Mouse (Mus musculus) limb, embryonic 15.5 days (tissue): Measurements from ENCODE around the gene Cry1. TPM values are rescaled to one million over a fixed set of nuclear protein-coding genes. Genes with fewer than 3 reads are reported as not detected.

ENCODE experiments used
- ATAC-seq: fragments of 200-750 bp; cut with Nextera tagmentation; 2 replicates; pipeline ENCODE4 v1.8.0; 2017; ENCODE audit warnings: low read depth, moderate TSS enrichment; ENCODE audit not compliant: insufficient number of reproducible peaks, low FRiP score, low TSS enrichment
- H3K27ac ChIP-seq: fragments of 300-500 bp; sonication (generic); 2 replicates; pipeline ENCODE4 v1.5.1; 2015; ENCODE audit warnings: moderate library complexity, mild to moderate bottlenecking, inconsistent platforms
- H3K27me3 ChIP-seq: fragments of 300-500 bp; sonication (generic); 2 replicates; pipeline ENCODE4 v1.6.1; 2015; ENCODE audit warnings: inconsistent platforms
- H3K36me3 ChIP-seq: fragments of 300-500 bp; sonication (generic); 2 replicates; pipeline ENCODE4 v1.6.1; 2015; ENCODE audit warnings: inconsistent platforms
- H3K4me1 ChIP-seq: fragments of 300-500 bp; sonication (generic); 2 replicates; pipeline ENCODE4 v1.6.1; 2015; ENCODE audit warnings: inconsistent platforms
- H3K4me2 ChIP-seq: fragments of 300-500 bp; sonication (generic); 2 replicates; pipeline ENCODE4 v1.6.1; 2015; ENCODE audit warnings: mild to moderate bottlenecking, inconsistent platforms
- H3K4me3 ChIP-seq: fragments of 300-500 bp; sonication (generic); 2 replicates; pipeline ENCODE4 v1.5.1; 2015; ENCODE audit warnings: mild to moderate bottlenecking, inconsistent platforms
- H3K9ac ChIP-seq: fragments of 300-500 bp; sonication (generic); 2 replicates; pipeline ENCODE4 v1.6.1; 2015; ENCODE audit warnings: inconsistent platforms
- H3K9me3 ChIP-seq: fragments of 300-500 bp; sonication (generic); 2 replicates; pipeline ENCODE4 v1.6.1; 2016; ENCODE audit warnings: inconsistent platforms
- WGBS: fragments of 180-500 bp; shearing (Covaris S2); methylation state at CpG from one replicate; pipeline ENCODE4 v1.1.7; 2015; 5-methylcytosine and 5-hydroxymethylcytosine counted together
- polyA plus RNA-seq: library from polyadenylated mRNA; unstranded; fragments of >200 nt; fragmentation: Nextera tagmentation; extraction: Ambion mirVana; gene quantifications from 2 replicates; pipeline ENCODE4 v1.2.1, GENCODE M21; 2015

Cry1 gene
- polyA plus RNA-seq, 1 experiment from 2014 or later, result 37.0 TPM

- WGBS, result 84% methylated on average over 7 of the region's 7 CpGs
- Histone ChIP-seq H3K27me3 (no peaks in the 10 kb centered on the region), H3K4me1 (peaks cover under 1% of the 10 kb centered on the region; the same call in 1 of the 2 replicates), H3K27ac (no peak overlapping the region), H3K9ac (no peak overlapping the region), H3K9me3 (no peaks in the 10 kb centered on the region), H3K4me3 (no peak overlapping the region), H3K4me2 (no peak overlapping the region), H3K36me3 (no peaks in the 10 kb centered on the region)
- ATAC-seq, result no peak
Observed at GRCm38 (mm10) chr10:85157451-85157850, 27.4 kb downstream of the Cry1 start.

GRCm38 (mm10) chr10:85154195-85154594 lies 30.7 kb downstream of the Cry1 start:
- WGBS, result 5% methylated on average over 2 of the region's 2 CpGs
- no peak overlapping the region for H3K4me2 ChIP-seq
- no peak for ATAC-seq
- no peak overlapping the region for H3K27ac ChIP-seq
- no peak overlapping the region for H3K4me3 ChIP-seq
- H3K36me3 ChIP-seq, result peaks cover 11% of the 10 kb centered on the region; the same call in 1 of the 2 replicates
- no peak overlapping the region for H3K9ac ChIP-seq
- no peaks in the 10 kb centered on the region for H3K27me3 ChIP-seq
- H3K4me1 ChIP-seq, result no peaks in the 10 kb centered on the region
- no peaks in the 10 kb centered on the region for H3K9me3 ChIP-seq

DNA sequence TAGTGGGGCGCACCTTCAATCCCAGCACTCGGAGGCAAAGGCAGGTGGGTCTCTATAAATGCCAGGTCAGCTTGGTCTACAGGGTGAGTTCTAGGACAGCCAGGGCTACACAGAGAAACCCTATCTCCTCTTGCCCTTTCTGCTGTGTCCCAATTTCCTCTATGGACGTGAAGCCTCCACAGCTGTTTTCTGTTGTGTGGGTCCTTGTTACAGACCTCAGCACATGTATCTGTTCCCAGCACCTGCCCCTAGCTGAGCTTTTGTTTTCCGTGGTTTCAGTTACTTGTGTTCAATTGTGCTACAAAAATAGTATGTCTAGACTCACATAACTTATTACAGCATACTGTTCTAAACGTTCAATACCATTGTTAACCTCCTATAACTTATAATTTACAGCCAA lies 35.6 kb downstream of the Cry1 start:
- no peak overlapping the region for H3K4me2 ChIP-seq
- 80% methylated on average over 5 of the region's 5 CpGs for WGBS
- H3K27ac ChIP-seq, result no peak overlapping the region
- no peak overlapping the region for H3K9ac ChIP-seq
- no peaks in the 10 kb centered on the region for H3K27me3 ChIP-seq
- H3K4me3 ChIP-seq, result no peak overlapping the region
- H3K9me3 ChIP-seq, result no peaks in the 10 kb centered on the region
- H3K36me3 ChIP-seq, result peaks cover 36% of the 10 kb centered on the region
- H3K4me1 ChIP-seq, result no peaks in the 10 kb centered on the region
- no peak for ATAC-seq

DNA sequence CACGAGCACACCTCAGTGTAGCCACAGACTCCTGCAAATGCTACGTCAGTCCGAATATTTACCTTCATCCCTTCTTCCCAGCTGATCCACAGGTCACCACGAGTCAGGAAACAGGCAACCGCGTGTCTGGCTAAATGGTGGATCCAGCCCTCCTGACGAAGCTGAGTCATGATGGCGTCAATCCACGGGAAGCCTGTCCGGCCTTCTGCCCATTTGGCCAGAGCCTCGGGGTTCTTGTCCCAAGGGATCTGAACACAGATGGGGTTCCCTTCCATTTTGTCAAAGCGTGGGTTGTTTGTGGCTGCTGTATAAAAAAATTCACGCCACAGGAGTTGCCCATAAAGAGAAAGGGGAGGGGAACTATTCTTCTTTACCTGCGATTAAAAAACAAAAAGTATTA lies 38.6 kb downstream of the Cry1 start:
- Histone ChIP-seq H3K36me3 (peaks cover 54% of the 10 kb centered on the region), H3K27me3 (no peaks in the 10 kb centered on the region), H3K4me2 (no peak overlapping the region), H3K27ac (no peak overlapping the region), H3K9ac (no peak overlapping the region), H3K9me3 (no peaks in the 10 kb centered on the region), H3K4me1 (peaks cover 3% of the 10 kb centered on the region; the same call in 1 of the 2 replicates), H3K4me3 (no peak overlapping the region)
- ATAC-seq, result no peak
- WGBS, result 87% methylated on average over 14 of the region's 14 CpGs

DNA sequence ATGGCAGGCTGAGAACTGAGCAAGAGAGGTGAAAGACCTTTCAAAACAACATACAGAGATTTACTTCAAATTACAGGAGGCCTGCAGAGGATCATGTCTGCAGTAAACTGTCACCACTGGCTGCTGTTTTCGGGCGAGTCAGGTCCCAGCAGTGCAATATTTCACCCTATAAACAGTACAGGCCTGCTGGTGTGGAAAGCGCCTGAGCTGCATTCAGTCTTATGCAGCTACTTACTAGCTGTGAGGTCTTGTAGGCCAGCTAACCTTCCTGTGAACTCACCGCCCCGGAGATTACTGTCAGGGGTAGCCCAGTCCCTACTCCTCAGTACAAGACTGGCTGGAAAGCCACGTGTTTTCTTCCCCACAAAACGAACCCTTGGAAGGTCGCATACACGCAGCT lies 43.4 kb downstream of the Cry1 start:
- no peak for ATAC-seq
- H3K4me1 ChIP-seq, result peaks cover 4% of the 10 kb centered on the region; the same call in 1 of the 2 replicates
- no peak overlapping the region for H3K4me3 ChIP-seq
- no peak overlapping the region for H3K4me2 ChIP-seq
- H3K27me3 ChIP-seq, result no peaks in the 10 kb centered on the region
- no peaks in the 10 kb centered on the region for H3K9me3 ChIP-seq
- no peak overlapping the region for H3K27ac ChIP-seq
- 37% methylated on average over 9 of the region's 9 CpGs for WGBS
- peaks cover 43% of the 10 kb centered on the region for H3K36me3 ChIP-seq
- no peak overlapping the region for H3K9ac ChIP-seq

- Histone ChIP-seq H3K9me3 (no peaks in the 10 kb centered on the region), H3K4me2 (no peak overlapping the region), H3K27ac (no peak overlapping the region), H3K4me3 (no peak overlapping the region), H3K9ac (no peak overlapping the region), H3K36me3 (peaks cover 29% of the 10 kb centered on the region), H3K4me1 (peaks cover 4% of the 10 kb centered on the region; the same call in 1 of the 2 replicates), H3K27me3 (no peaks in the 10 kb centered on the region)
- ATAC-seq, result no peak
- WGBS, result 89% methylated on average over 6 of the region's 6 CpGs
Observed at GRCm38 (mm10) chr10:85136573-85136972, 48.3 kb downstream of the Cry1 start.

- no peak overlapping the region for H3K27ac ChIP-seq
- peak overlapping the region; percentile 67 for H3K4me3 ChIP-seq
- H3K9me3 ChIP-seq, result no peaks in the 10 kb centered on the region; the same call in 1 of the 2 replicates
- no peak for ATAC-seq
- no peaks in the 10 kb centered on the region for H3K27me3 ChIP-seq
- peaks cover 22% of the 10 kb centered on the region for H3K36me3 ChIP-seq
- peaks cover 15% of the 10 kb centered on the region for H3K4me1 ChIP-seq
- WGBS, result 15% methylated on average over 7 of the region's 7 CpGs
- H3K4me2 ChIP-seq, result peak overlapping the region; percentile 74
- peak overlapping the region; percentile 56; the same call in 1 of the 2 replicates for H3K9ac ChIP-seq
Observed at GRCm38 (mm10) chr10:85128453-85128852, 56.4 kb downstream of the Cry1 start.

DNA sequence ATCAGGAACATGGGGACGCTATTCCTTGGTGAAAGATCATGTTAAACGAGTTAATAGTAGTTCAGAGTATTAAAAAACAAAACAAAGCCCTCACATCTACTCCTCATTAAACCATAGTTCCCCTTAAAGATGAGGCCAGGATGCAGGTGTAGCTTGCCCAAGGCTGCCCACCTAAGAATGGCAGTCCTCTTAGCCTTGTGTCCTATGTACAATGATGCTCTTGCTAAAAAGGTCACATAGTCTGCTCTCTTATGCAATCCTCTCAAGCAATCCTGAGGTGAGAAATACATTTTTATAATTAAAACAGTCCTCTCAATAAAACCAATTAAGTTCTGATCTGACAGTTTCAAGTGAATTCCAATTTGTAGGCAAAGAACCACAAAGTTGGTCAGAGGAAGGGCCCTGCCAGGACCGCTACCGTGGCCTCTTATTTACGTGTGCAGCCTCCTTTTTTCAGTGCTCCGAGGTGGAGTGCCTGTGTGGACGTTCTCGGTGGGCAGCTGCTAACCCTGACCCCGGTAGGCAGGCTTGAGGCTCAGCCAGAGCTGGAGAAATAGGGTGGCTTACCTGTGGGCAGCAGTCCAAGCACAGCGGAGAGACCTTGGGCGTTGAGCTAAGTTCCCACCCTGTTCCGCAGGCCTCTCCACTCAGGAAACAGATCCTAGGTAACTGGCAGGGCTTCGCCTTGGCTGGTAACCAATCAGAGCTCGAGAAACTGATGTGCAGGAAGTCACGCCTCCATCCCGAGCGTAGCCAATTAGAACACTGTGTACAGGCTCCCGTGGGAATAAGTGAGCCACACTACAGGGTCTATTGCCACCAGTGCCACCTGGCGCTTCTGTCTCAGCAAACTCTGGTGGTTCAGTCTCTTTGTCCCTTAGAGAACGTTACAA lies 57.2 kb downstream of the Cry1 start, which contains the start of gene Mterf2:
TSS of gene Mterf2 (minus strand) at position 633 of the 893 bp plus-strand sequence.
- peak within 1 kb of the TSS; percentile 61; the same call in 1 of the 2 replicates for H3K27ac ChIP-seq
- no peaks in the 10 kb centered on the region; the same call in 1 of the 2 replicates for H3K9me3 ChIP-seq
- H3K4me1 ChIP-seq, result peaks cover 15% of the 10 kb centered on the region
- WGBS, result 5% methylated on average over 20 of the region's 20 CpGs
- peak; percentile 99 for ATAC-seq
- H3K4me3 ChIP-seq, result peak within 1 kb of the TSS; percentile 67
- H3K4me2 ChIP-seq, result peak within 1 kb of the TSS; percentile 74
- H3K36me3 ChIP-seq, result peaks cover 21% of the 10 kb centered on the region
- H3K9ac ChIP-seq, result peak within 1 kb of the TSS; percentile 56
- H3K27me3 ChIP-seq, result no peaks in the 10 kb centered on the region

DNA sequence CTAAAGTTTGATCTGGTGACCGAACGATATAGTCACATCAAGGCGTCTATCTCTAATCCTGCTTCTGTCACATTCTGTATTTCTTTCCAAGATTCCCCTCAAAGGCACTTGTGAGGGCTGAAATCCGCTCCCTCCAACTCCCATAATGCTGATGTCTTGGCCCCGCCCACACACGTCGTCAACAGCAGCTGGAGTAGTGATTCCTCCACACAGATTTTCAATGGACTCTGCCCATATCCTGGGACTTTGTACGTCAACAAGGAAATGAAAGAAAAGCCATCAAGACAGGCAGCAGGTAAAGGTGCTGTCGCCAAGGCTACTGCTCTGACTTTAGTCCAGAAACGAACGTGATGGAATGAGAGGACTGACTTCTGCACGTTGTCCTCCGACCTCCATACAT lies 59.7 kb downstream of the Cry1 start:
- Histone ChIP-seq H3K4me1 (peaks cover 15% of the 10 kb centered on the region), H3K27ac (no peak overlapping the region), H3K4me2 (no peak overlapping the region), H3K9me3 (no peaks in the 10 kb centered on the region; the same call in 1 of the 2 replicates), H3K4me3 (no peak overlapping the region), H3K36me3 (peaks cover 35% of the 10 kb centered on the region), H3K27me3 (no peaks in the 10 kb centered on the region), H3K9ac (no peak overlapping the region)
- ATAC-seq, result no peak
- WGBS, result 87% methylated on average over 13 of the region's 13 CpGs

DNA sequence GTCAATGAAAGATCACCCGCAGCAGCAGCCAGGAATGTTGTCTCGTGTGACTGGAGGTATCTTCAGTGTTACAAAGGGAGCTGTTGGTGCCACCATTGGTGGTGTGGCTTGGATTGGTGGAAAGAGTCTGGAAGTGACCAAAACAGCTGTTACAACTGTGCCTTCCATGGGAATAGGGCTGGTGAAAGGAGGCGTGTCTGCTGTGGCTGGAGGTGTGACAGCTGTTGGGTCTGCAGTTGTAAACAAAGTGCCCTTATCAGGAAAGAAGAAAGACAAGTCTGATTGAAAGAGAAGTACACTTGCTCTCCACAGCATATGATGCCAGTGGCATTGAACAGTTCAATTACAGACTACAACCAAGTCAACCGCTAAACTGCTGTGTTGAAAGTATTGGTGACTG lies 70.5 kb downstream of the Cry1 start:
- no peak overlapping the region for H3K4me2 ChIP-seq
- H3K9ac ChIP-seq, result no peak overlapping the region
- H3K27ac ChIP-seq, result no peak overlapping the region
- H3K4me1 ChIP-seq, result no peaks in the 10 kb centered on the region
- no peaks in the 10 kb centered on the region for H3K9me3 ChIP-seq
- peaks cover 42% of the 10 kb centered on the region for H3K36me3 ChIP-seq
- no peak overlapping the region for H3K4me3 ChIP-seq
- no peaks in the 10 kb centered on the region for H3K27me3 ChIP-seq
- no peak for ATAC-seq
- 80% methylated on average over 4 of the region's 4 CpGs for WGBS

DNA sequence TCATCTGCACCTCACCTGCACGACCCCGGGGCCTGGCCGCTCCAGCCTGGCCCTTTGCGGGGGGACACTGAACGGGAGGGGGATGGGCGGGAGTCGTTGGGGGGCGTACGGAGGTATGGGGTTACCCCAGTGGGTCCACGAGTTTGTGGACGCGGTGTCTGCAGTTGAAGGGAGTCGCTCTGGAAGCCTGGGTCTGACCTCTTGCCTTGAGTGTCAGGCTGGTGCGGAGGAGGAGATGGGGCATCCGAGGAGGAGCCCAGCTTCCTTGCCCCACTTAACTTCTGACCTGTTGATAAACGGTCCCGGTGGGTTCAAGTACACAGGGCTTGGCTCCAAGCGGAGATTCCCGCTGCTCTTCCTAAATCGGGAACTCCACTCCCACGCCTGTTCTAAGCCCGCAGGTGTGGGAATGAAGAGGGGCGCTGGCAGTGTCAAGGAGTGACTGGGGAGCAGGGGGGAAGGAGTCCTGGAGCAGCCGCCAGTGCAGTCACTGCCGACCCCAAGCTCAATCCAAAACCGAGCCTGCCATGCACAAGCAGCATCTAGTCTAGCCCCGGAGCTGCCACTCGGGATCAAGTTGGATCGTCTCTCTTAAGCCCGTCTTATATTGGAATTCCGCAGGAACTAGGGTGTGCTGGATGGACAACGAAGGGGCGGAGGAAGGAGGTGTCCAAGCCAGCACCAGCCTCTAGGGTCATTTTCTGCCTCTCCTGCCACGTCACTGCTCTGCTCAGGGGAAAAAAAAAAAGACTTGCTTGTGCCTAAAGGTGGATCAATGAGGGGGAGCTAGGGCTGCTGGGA lies 81.6 kb downstream of the Cry1 start:
- no peaks in the 10 kb centered on the region for H3K36me3 ChIP-seq
- under 1% methylated on average over 34 of the region's 34 CpGs for WGBS
- no peaks in the 10 kb centered on the region for H3K9me3 ChIP-seq
- peak overlapping the region; percentile 71 for H3K4me2 ChIP-seq
- H3K4me1 ChIP-seq, result peaks cover 5% of the 10 kb centered on the region; the same call in 1 of the 2 replicates
- ATAC-seq, result peak; percentile 20
- H3K27me3 ChIP-seq, result no peaks in the 10 kb centered on the region
- peak overlapping the region; percentile 98 for H3K9ac ChIP-seq
- H3K27ac ChIP-seq, result peak overlapping the region; percentile 91
- peak overlapping the region; percentile 98 for H3K4me3 ChIP-seq
